In the genomic region with DNA sequence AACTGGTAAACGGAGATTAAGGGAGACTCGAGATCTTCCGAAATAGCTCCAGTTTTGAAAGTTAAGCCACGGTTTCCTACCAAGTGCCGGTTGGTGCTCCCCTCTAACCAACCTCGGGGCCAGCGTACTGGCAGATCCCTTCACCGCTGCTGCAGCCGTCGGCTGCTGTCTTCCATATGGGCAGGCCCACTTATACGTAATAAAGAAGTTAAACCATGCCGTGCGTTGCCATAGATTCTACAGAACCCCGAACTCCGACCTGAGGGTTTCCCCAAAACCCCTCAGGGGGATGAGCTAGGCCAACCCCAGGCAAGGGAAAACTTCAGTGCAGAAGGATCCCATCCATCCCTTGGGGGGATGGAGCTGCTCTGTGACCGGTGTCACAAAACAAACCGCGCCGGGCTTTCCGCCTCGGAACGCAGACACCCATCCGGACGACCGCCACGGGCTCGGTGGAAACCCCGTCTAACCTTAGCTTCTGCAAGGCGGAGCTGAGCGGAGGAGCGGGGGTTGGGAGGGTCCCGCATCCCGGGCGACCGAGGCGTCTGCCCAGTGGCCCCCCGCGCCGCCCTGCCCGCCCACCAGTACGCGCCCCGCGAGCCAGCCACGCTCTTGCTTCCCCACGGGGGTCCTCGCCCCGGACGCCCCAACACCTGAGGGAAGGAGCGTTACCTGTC, we compare ENCODE assay signal across 8 mouse cellular contexts. TPM values are rescaled to one million over a fixed set of nuclear protein-coding genes. Genes with fewer than 3 reads are reported as not detected.
DNase-seq lines count a peak whose midpoint lies in the region; ATAC-seq and TF ChIP-seq lines count a peak whose summit lies in the region.

No protein-coding gene starts in this region.

- H3K36me3 ChIP-seq in embryonic facial prominence, embryonic 12.5 days, result no peaks in the 10 kb centered on the region
- no peaks in the 10 kb centered on the region for H3K36me3 ChIP-seq in heart, embryonic 11.5 days (ENCODE audit: control insufficient read depth, insufficient read depth, low read length)
- H3K36me3 ChIP-seq in kidney, embryonic 14.5 days (ENCODE audit: control insufficient read depth, insufficient read depth, low read length), result no peaks in the 10 kb centered on the region
- no peaks in the 10 kb centered on the region for H3K36me3 ChIP-seq in lung, embryonic 14.5 days (ENCODE audit: insufficient read depth)

- peak overlapping the region; percentile 85 for H3K9ac ChIP-seq in embryonic facial prominence, embryonic 12.5 days
- peak overlapping the region; percentile 88 for H3K9ac ChIP-seq in heart, embryonic 11.5 days (ENCODE audit: low read depth, low read length)
- peak overlapping the region; percentile 86 for H3K9ac ChIP-seq in kidney, embryonic 14.5 days (ENCODE audit: low read depth, low read length)
- peak overlapping the region; percentile 86 for H3K9ac ChIP-seq in lung, embryonic 14.5 days

- H3K4me2 ChIP-seq in embryonic facial prominence, embryonic 12.5 days (replicated peaks), result peak overlapping the region; percentile 59
- H3K4me2 ChIP-seq in heart, embryonic 11.5 days, result peak overlapping the region; percentile 73
- H3K4me2 ChIP-seq in kidney, embryonic 14.5 days (replicated peaks; ENCODE audit: low read depth, low read length), result peak overlapping the region; percentile 61
- H3K4me2 ChIP-seq in lung, embryonic 14.5 days, result peak overlapping the region; percentile 75

- 0 out of 2 replicates have a peak, but pooled peaks cover 4% of the 10 kb centered on the region for H3K9me3 ChIP-seq in embryonic facial prominence, embryonic 12.5 days
- H3K9me3 ChIP-seq in heart, embryonic 11.5 days (replicated peaks; ENCODE audit: control insufficient read depth, low read length), result no peaks in the 10 kb centered on the region
- H3K9me3 ChIP-seq in kidney, embryonic 14.5 days (ENCODE audit: control insufficient read depth, low read length), result 0 out of 2 replicates have a peak, but pooled peaks cover 6% of the 10 kb centered on the region
- H3K9me3 ChIP-seq in lung, embryonic 14.5 days (ENCODE audit: low read depth, low read length), result peaks cover 5% of the 10 kb centered on the region; the same call in 1 of the 2 replicates

- no peaks in the 10 kb centered on the region for H3K4me1 ChIP-seq in embryonic facial prominence, embryonic 12.5 days
- no peaks in the 10 kb centered on the region for H3K4me1 ChIP-seq in heart, embryonic 11.5 days (ENCODE audit: control insufficient read depth, insufficient read depth, low read length)
- H3K4me1 ChIP-seq in kidney, embryonic 14.5 days (ENCODE audit: control insufficient read depth, insufficient read depth, low read length), result no peaks in the 10 kb centered on the region
- H3K4me1 ChIP-seq in lung, embryonic 14.5 days (ENCODE audit: insufficient read depth), result no peaks in the 10 kb centered on the region
- no peaks in the 10 kb centered on the region for H3K4me1 ChIP-seq in olfactory bulb, adult 2 months (ENCODE audit: control insufficient read depth, insufficient read depth, low read length)

- TF ChIP-seq CTCF in lung, embryonic 14.5 days (IDR thresholded peaks at IDR 0.05; ENCODE audit: low read depth), result no peak
- TF ChIP-seq CTCF in olfactory bulb, adult 2 months (IDR thresholded peaks at IDR 0.05; ENCODE audit: insufficient read depth, low read depth, low read length), result no peak

- no peak for TF ChIP-seq POLR2A in olfactory bulb, adult 2 months (IDR thresholded peaks at IDR 0.05; ENCODE audit: insufficient read depth, low read depth, low read length)

- under 1% methylated on average over 46 of the region's 50 CpGs for WGBS in embryonic facial prominence, embryonic 12.5 days
- WGBS in heart, embryonic 11.5 days (ENCODE audit: insufficient replicate concordance), result under 1% methylated on average over 46 of the region's 50 CpGs
- under 1% methylated on average over 38 of the region's 50 CpGs for WGBS in kidney, embryonic 14.5 days
- under 1% methylated on average over 50 of the region's 50 CpGs for WGBS in lung, embryonic 14.5 days
- under 1% methylated on average over 50 of the region's 50 CpGs for WGBS in olfactory bulb, adult 2 months

- peak; percentile 71 for DNase-seq in CD4-positive helper T cell, adult 2 months (ENCODE audit: low read depth, low spot score)
- DNase-seq in MN1 (ENCODE audit: low spot score), result peak; percentile 47
- DNase-seq in lung, embryonic 14.5 days, result peak; percentile 68
- DNase-seq in cerebellum, adult 11 months, result no peak

- H3K27ac ChIP-seq in embryonic facial prominence, embryonic 12.5 days, result peak overlapping the region; percentile 97
- peak overlapping the region; percentile 96 for H3K27ac ChIP-seq in heart, embryonic 11.5 days (ENCODE audit: low read depth, low read length)
- H3K27ac ChIP-seq in kidney, embryonic 14.5 days (ENCODE audit: low read depth, low read length), result peak overlapping the region; percentile 94
- H3K27ac ChIP-seq in lung, embryonic 14.5 days (ENCODE audit: low read depth), result peak overlapping the region; percentile 94
- H3K27ac ChIP-seq in olfactory bulb, adult 2 months (ENCODE audit: insufficient read depth, low read depth, low read length), result peak overlapping the region; percentile 70; the same call in 1 of the 2 replicates

- peak overlapping the region; percentile 96 for H3K4me3 ChIP-seq in embryonic facial prominence, embryonic 12.5 days
- peak overlapping the region; percentile 97 for H3K4me3 ChIP-seq in heart, embryonic 11.5 days (ENCODE audit: low read depth, low read length)
- H3K4me3 ChIP-seq in kidney, embryonic 14.5 days (ENCODE audit: low read length), result peak overlapping the region; percentile 82
- H3K4me3 ChIP-seq in lung, embryonic 14.5 days (ENCODE audit: low read depth, low read length), result peak overlapping the region; percentile 94
- peak overlapping the region; percentile 92 for H3K4me3 ChIP-seq in olfactory bulb, adult 2 months (ENCODE audit: insufficient read depth, low read depth, low read length)

- H3K27me3 ChIP-seq in embryonic facial prominence, embryonic 12.5 days, result peaks cover 4% of the 10 kb centered on the region; the same call in 1 of the 2 replicates
- no peaks in the 10 kb centered on the region for H3K27me3 ChIP-seq in heart, embryonic 11.5 days (ENCODE audit: control insufficient read depth, insufficient read depth, low read length)
- H3K27me3 ChIP-seq in kidney, embryonic 14.5 days (ENCODE audit: control insufficient read depth, insufficient read depth, low read length), result no peaks in the 10 kb centered on the region
- H3K27me3 ChIP-seq in lung, embryonic 14.5 days (ENCODE audit: insufficient read depth, low read length), result no peaks in the 10 kb centered on the region

- ATAC-seq in embryonic facial prominence, embryonic 12.5 days (ENCODE audit: insufficient number of reproducible peaks, insufficient read depth, low FRiP score, low TSS enrichment), result peak; percentile 74
- peak; percentile 37 for ATAC-seq in heart, embryonic 11.5 days (replicated peaks; ENCODE audit: insufficient number of reproducible peaks, low FRiP score, low TSS enrichment)
- peak; percentile 45 for ATAC-seq in kidney, embryonic 14.5 days (ENCODE audit: low FRiP score, low TSS enrichment)
- ATAC-seq in lung, embryonic 14.5 days (ENCODE audit: insufficient read depth), result peak; percentile 50

RNA-seq across cellular contexts. Expression of a gene that starts 0.7 kb away (rescaled TPM):
- 27.6 and 29.1 TPM in 2 replicates for polyA plus RNA-seq in embryonic facial prominence, embryonic 12.5 days (2016; fragmentation: Nextera tagmentation; extraction: Ambion mirVana)
- 14.0 and 16.0 TPM in 2 replicates for polyA plus RNA-seq in heart, embryonic 11.5 days (2014; fragmentation: Nextera tagmentation; extraction: Ambion mirVana)
- 24.7 and 25.8 TPM in 2 replicates for polyA plus RNA-seq in kidney, embryonic 14.5 days (2014; fragmentation: Nextera tagmentation; extraction: Ambion mirVana)
- polyA plus RNA-seq in lung, embryonic 14.5 days (2014; fragmentation: Nextera tagmentation; extraction: Ambion mirVana), result 17.8 and 18.4 TPM in 2 replicates
- 115 TPM in 1 of 2 replicates, not detected in the other for polyA plus RNA-seq in olfactory bulb, adult 2 months (2012; ENCODE audit: insufficient read depth, insufficient read length, low replicate concordance, missing spikeins)

RNA-seq across cellular contexts. Expression of a gene that starts 23.6 kb away (rescaled TPM):
- 11.2 and 13.2 TPM in 2 replicates for polyA plus RNA-seq in embryonic facial prominence, embryonic 12.5 days (2016; fragmentation: Nextera tagmentation; extraction: Ambion mirVana)
- 5.1 and 5.3 TPM in 2 replicates for polyA plus RNA-seq in heart, embryonic 11.5 days (2014; fragmentation: Nextera tagmentation; extraction: Ambion mirVana)
- 10.5 and 15.7 TPM in 2 replicates for polyA plus RNA-seq in kidney, embryonic 14.5 days (2014; fragmentation: Nextera tagmentation; extraction: Ambion mirVana)
- polyA plus RNA-seq in lung, embryonic 14.5 days (2014; fragmentation: Nextera tagmentation; extraction: Ambion mirVana), result 10.7 and 10.8 TPM in 2 replicates
- polyA plus RNA-seq in olfactory bulb, adult 2 months (2012; ENCODE audit: insufficient read depth, insufficient read length, low replicate concordance, missing spikeins), result not detected in 2 replicates
